In the genomic region with DNA sequence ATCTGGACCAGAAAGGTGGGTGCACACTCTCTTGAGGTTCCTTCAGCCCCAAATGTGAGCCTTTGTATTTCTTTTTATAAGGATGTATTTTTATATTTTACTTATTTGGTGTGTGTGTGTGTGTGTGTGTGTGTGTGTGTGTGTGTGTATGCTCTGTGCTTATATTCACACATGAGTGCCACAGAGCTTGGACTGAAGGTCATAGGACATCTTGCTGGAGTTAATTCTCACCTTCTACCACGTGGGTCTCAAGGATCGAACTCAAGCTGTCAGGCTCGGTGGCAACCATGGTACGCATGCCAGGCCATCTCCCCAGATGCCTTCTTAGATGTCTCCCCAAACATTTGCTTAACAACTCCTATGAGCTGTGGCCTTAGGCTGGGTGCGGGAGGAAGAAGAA, we compare ENCODE assay signal across 15 mouse cellular contexts.
"Had no signal": no experiment of that assay in that cellular context is flagged by ENCODE, and none has a peak within 500 bp of the region (broad histone marks: within the 10 kb centered on the region; RNA-seq: fewer than 3 reads in every experiment).

No protein-coding gene starts in this region.

- DNase-seq: retina, postnatal 1 day; right cerebral cortex, adult 18-20 months; right cerebral cortex, postnatal 14 days; right cerebral cortex, postnatal 25 days; right cerebral cortex, postnatal 4 days; spleen, adult 18-20 months; thymus, adult 18-20 months; thymus, adult 2 months; thymus, postnatal 14 days; thymus, postnatal 25 days; thymus, postnatal 36 days; thymus, postnatal 4 days had no signal

- H3K4me3 ChIP-seq: neural tube, embryonic 15.5 days; stomach, embryonic 15.5 days had no signal

- H3K36me3 ChIP-seq: neural tube, embryonic 15.5 days; stomach, embryonic 15.5 days had no signal

- H3K9ac ChIP-seq: neural tube, embryonic 15.5 days; stomach, embryonic 15.5 days had no signal

- H3K27me3 ChIP-seq: neural tube, embryonic 15.5 days; stomach, embryonic 15.5 days had no signal

- H3K4me2 ChIP-seq: neural tube, embryonic 15.5 days; stomach, embryonic 15.5 days had no signal

- H3K4me1 ChIP-seq: stomach, embryonic 15.5 days had no signal

- H3K9me3 ChIP-seq: neural tube, embryonic 15.5 days; stomach, embryonic 15.5 days had no signal

- H3K27ac ChIP-seq: neural tube, embryonic 15.5 days; stomach, embryonic 15.5 days; stomach, postnatal 0 days had no signal
